Mouse (Mus musculus): ENCODE measurements around the gene Slc18b1.
A peak's percentile ranks its signal among the peaks of the same experiment; 100 is the strongest.

Gene Slc18b1

DNA sequence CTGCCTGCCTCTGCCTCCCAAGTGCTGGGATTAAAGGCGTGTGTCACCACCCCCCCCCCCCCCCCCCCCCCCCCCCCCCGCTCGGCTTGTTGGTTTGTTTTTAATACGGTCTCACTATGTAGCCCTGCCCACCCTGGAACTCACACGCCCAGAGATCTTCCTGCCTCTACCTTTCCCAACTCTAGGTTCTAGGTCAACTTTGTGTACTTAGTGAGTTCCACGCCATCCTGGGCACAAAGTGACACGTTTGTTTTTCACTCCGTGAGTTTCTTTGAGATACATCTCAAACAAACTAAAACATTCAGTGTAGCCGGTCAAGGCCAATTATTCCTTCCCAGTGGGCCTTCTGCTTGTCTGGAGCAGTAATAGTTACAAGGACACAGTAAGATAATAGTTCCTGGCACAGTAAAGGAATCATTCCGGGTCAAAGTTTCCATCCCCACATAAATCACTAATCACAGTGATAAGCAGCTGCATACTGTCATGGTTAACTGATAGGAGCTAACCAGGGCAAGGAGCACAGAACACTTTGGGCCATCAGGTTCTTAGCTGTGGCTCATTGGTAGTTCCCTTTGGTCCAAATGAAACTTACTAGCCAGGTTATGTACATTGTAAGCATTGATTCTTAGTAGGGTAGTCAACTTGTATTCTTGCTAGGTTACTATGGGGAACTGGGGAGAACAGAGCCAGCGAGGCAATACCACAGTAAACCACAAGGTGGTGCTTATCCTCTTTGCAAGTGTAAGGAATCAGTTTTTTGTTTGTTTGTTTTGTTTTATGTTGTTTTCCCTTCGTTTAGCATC, 15.1 kb downstream of the Slc18b1 start:
- DNase-seq = peak; percentile 86 to 87

DNA sequence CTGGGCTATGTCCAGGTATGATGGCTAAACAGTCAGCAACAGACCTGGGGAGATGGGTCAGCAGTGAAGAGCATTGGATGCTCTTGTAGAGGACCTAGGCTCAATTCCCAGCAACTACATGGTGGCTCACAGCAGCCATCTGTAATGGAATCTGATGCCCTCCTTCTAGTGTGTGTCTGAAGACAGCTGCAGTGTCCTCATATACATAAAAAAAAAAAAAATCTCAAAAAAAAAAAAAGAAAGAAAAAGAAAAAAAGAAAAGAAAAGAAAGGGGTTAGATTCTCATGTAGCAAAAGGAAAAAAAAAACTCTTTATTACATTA, 15.6 kb downstream of the Slc18b1 start:
- no peak for DNase-seq

DNA sequence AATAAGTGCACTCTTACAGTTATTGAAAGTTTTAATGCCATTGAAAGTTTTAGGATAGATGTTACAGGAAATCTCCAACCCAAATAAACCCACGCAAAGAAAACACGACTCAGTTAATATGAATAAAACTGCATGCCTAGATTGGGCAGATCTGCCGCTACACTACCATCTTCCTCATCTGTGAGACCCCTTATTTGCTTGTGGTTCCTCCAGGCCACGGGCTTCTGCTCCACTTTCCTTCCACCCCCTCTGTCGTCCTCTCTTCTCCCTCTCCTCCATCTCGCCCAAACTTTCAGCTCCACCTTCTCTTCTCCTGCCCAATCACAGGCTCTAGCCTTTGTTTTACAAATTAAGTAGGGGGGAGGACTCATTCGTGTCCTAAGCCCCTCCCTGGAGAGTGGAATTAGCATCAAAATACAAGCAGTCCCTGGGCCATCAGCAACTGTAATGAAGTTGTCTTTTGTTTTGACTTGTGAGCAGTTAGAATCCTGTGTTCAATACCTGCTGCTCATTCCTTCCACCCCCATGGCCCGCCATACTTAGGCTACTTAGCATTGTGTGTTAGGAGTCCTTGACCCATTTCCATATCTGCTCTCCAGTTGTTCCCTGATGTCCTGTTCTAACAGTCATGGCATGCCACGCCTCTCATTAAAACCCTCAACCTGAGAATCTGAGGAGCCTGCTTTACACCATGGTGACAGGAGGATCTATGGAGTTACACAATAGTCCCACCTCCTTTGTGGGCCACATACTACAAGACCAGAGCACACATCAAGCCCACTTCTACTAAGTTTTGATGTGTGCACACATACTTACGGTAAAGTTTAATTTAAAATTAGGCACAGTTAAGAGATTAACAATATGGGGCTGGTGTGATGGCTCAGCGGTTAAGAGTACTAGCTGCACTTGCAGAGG, 16.3 kb downstream of the Slc18b1 start:
- DNase-seq = no peak

DNA sequence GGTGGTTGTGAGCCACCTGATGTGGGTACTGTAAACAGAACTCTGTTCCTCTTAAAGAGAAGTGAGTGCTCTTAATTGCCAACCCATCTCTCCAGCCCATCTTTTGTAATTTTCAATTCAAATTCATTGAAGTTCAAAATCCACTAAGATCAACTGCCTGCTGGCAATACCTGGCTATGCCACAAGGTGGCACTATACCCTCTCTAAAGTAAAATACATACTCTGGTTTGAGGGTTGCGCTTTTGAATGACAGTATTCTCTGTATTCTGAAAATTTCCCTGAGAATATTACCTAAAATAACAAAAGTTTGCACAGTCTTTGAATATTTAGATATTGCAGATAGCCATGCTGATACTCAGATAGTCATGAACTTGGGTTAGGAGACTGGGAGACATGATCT, 18.4 kb downstream of the Slc18b1 start:
- DNase-seq = peak; percentile 87 to 89

DNA sequence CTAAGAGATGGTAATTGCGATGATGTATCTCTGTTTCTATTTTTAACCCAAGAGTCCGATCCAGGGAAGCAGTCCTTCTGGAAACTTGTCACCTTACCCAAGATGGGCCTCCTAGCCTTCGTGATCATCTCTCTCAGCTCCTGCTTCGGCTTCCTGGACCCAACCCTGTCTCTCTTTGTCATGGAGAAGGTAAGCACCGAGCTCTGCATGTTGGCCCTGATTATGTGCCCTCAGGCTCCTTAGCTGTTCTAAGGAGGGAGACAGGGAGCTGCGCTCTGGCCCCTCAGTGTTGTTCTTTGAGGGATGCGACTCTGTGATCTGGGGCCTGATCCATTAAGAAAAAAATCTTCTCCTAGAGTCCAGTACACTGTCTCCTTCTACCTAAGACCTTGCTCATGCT, 19.5 kb downstream of the Slc18b1 start:
- DNase-seq = no peak

DNA sequence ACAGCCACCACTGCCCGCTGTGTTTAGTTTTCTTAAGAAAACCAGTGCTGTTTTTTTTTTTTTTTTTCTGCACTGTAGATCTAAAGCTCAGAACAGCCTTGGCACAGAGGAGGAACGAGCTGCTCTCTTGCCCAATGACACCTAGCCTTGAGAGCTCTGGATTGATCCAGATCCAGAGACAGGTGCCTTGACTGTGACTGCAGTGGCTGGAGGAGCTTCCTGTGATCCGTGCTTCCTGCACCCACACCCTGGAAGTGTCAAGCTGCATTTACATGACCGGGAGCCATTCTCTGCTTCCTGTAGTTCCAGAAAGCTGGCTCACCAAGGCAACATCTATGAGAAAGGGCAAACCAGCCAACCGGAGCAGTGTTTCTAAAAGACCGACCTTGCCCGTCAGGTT, 29.7 kb downstream of the Slc18b1 start:
- DNase-seq = peak; percentile 6 to 25

DNA sequence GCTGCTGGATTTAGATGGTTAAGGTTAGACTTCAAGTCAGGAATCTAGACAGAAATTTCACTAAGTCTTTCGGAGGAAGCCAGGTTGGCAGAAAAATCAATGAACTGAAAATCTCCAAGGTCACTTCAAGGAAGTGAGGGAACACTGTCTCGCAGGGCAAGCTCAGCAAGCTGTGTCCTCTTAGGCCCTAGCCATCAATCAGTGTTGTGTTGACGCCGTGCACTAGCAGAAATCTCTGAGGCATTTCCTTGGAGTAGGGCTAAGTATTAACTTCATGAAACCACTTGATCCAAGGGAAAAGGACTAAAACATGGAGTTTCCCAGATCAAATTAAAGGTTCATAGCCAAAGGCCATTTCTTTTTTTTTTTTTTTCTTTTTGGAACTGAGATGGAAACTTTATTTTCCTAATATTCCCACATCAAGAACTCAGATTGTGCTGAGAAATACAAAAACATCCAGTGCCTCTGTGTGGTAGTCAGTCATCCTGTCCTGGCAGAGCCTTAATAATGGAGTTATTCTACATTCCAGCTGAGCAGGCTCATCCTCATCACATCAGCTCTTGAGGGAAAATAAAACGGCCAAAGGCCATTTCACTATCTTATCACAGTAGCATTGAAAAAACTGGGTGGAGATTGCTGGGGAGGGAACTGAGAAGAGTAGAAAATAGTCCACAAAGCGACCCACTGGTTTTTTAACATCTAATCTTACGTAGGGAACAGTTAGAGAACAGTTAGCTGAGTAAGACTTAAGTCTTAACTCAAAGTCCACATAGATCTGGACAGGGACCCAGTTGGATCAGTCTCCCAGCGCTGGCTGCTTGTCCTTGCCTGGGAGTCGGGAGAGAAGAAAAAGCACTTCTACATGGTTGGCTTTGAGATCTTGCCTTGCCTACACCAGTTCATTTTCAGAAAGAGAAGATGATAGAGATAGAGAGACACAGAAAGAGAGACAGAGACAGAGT, 39.5 kb downstream of the Slc18b1 start:
- DNase-seq = no peak

DNA sequence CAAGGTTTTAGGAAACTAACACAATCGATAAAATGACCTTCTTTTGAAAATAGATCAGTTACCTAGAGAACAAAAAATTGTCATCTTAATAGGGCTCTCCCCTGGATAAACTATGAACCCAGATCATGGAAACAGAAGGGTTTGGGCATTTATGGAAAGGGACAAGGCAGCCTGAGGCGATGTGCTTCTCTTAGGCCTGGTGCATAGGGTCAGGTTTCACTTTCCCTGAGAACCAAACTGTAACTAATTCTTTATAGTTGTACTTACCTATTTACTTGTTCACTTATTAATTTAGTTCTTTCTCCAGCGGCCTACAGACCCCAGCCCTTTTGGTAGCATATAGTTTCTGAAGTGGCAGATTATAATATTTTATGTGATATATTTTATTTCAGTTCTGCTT, 40.3 kb downstream of the Slc18b1 start:
- DNase-seq = no peak

DNA sequence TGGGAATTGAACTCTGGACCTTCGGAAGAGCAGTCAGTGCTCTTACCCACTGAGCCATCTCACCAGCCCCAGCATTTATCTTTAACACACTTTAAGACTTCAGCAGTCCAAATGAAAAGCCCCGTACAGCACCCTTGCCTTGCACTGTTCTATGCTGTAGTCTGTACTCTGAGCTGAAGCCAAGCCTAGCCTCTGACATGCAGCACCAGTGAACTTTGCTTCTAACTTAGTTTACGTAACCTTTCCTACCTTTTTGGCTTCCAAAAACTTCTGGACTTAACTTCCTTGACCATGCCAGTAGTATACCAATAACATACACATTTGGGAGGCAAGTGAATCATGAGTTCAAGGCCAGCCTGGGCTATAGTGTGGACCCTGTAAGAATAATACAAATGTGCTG, 42.1 kb downstream of the Slc18b1 start:
- DNase-seq = no peak

DNA sequence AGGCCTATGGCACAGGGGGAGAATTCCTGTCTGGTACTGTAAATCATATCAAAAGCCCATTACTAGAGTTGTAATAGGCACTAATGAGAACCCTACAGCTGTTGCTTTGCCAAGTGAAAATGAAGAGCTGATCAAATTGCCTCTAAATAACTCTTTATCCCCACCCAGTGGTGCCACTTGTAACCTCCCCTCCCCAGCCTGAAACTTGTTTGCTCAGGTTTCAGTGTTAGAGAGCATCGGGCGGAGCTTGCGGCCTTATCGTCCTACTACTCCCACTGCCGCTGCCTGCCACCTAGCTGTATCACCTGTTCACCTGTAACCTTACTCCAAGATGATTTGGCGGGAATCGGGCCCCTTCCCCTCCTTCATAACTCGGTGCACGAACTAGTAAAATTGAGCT, 42.6 kb downstream of the Slc18b1 start:
- DNase-seq = peak; percentile 10 to 15

DNA sequence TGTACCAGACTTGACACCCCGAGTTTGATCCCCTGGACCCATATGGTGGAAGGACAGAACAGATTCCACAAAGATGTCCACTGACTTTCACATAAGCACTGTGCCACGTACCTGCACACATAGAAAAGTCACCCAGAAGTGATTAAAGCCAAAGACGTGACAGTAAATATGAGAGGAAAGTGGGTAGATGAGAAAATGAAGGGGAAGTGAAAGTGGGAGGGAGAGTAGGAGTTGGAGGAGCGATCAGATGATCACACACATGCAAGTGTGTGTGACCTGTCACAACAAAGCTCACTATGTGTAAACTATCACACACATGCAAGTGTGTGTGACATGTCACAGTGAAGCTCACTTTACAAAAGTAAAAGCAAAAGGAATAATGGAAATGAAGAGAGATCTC, 43.7 kb downstream of the Slc18b1 start:
- no peak for DNase-seq

DNA sequence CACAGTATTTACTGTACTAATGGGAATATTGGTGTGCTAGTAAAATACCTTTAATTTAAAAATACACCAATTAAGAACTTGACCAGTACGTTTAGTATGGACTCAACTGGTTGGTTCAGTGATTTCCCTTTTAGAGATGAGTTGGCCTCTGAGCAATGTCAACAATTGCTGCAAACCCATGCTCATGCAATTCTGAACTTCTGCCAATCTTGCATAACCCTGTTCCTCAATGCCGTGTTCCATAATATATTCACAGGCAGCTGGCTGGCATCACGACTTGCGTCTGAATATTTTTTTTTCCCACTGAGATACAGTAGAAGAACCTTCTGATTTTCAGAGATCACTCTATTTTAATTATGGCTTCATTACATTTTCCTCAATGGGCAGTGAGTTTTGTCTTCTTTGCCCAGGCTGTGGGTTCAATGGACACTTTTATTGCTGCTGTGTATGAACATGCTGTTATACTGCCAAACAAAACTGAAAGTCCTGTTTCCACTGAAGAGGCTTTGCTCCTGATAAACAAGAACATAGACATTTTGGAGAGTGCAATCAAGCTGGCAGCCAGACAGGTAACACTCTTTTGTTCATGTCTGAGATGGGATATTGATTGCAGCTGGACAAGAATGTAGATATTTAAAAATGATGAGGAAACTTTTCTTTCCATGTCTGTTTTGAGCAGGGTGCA, 54.6 kb downstream of the Slc18b1 start, which contains the start of gene Vnn3:
Gene Vnn3 (plus strand): TSS at position 235 of the 685 bp plus-strand sequence.
- no peak for DNase-seq

DNA sequence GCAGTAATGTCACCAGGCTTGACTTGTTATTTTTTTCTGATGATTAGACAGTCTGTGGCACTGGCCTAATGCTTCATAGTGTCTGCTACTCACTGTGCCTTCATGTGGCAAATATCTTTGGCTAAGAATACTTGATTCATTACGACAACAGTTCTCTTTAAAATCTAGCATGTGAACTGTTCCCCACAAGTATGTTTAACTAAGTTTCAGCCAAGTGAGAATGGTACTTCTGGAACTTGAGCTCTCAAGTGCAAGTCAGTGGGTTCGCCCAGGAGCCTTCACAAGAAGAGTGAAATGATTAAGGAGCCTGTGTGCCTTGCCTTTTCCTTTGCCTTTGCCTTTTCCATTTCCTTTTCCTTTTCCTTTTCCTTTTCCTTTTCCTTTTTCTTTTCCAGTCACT, 55.3 kb downstream of the Slc18b1 start:
- DNase-seq = no peak

DNA sequence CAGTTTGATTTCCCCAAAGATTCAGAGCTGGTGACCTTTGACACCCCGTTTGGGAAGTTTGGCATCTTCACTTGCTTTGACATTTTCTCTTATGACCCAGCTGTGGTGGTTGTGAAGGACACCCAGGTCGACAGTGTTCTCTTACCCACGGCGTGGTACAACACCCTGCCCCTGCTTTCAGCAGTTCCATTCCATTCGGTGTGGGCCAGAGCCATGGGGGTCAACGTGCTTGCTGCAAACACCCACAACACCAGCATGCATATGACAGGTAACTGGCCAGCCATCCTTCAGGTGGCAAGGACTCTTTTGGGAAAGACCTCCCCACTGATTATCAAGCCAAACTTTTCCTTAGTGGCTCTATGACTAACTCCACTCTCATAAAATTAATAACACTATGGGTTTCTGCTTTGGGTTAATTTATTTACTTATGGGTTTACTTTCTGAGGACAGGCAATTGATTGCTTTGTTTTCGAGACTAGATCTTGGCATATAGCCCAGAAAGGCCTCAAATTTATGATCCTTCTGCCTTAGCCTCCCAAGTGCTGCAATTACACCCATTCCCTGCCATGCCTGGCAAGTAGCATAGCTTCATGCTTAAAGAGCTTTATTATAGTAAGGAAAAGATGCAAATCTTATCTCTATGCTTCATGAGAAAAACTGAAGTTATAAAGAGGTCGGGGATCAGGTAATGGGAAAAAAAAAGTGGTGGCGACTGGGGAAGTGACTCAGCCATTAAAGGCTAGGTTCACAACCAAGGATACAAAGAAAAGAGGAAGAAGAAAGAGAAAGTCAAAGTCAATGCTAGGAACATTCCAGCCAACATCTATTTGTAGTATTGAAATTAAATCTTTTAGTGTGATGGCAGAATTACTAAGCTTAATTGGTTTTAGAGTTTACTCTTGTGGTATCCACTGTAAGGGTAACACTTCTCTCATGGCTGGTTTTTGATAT, 67.9 kb downstream of the Slc18b1 start:
- peak in 1 of 2 experiments; percentile 9 for DNase-seq

Data from kidney, postnatal 4 days (tissue).